Mouse (Mus musculus) retina, postnatal 7 days (tissue): ENCODE measurements around the gene Kcng4.
A peak's percentile ranks its signal among the peaks of the same experiment; 100 is the strongest.

Experiments used
- DNase-seq: peaks from one replicate; pipeline ENCODE4 v3.0.0-alpha.2; 2012; ENCODE audit warnings: low read depth, low spot score

Gene Kcng4

DNA sequence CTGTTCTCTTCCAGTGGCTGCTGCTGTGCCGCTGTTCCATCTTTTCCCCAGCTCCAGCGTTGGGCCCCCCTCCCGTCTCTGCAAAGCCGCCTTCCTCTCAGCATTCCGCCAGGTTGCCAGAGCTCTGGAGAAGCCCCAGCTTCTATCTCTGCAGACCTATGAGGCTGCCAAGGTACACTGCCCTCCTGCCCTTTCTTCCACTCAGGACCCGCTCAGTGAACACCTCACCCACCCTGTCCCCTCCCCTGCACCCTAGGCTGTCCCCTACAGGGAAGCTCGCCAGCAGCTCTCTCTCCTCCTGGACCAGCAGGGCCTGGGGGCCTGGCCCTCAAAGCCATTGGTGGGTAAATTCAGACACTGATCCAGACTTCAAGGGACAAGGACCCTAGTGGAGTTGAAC, 19.1 kb downstream of the Kcng4 start:
- DNase-seq, result no peak

DNA sequence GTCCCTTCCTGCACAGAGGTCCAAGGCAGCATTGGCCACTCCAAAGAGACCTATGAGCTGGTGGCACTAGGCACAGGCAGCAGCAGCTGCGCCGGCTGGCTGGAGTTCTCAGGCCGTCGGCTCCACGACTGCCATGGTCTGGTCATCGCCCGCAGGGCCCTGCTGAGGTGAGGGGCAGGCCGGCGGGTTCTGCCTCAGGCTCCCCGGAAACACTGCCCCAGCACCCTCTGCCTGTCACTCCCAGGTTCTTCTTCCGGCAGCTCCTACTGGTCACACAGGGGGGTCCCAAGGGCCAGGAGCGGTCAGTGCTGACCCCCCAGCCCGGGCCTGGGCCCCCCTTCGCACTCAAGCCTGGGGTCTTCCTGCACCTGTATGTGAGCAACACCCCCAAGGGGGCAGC, 20.4 kb downstream of the Kcng4 start:
- no peak for DNase-seq

DNA sequence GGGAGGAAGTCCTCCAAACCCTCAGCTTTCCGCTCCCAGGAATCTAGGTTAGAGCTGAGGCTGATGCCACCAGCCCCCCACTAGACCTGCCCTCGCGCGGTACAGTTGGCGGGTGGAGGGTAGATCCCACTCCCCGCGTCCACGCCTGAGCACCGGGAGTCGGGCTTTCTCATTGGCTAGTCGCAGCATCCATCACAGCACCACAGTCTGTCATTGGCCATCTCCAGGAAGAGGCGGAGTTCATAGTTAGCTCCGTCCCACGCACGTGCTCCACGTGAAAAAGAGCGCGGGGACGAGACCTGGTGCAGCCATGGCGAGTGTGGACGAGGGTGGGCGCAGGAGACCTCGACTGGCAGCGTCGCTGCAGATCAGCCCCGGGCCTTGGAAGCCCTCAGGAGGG, 23.0 kb downstream of the Kcng4 start, which contains the start of gene Adad2:
TSS of gene Adad2 (plus strand) at position 277 of the 400 bp plus-strand sequence.
- DNase-seq, result no peak

DNA sequence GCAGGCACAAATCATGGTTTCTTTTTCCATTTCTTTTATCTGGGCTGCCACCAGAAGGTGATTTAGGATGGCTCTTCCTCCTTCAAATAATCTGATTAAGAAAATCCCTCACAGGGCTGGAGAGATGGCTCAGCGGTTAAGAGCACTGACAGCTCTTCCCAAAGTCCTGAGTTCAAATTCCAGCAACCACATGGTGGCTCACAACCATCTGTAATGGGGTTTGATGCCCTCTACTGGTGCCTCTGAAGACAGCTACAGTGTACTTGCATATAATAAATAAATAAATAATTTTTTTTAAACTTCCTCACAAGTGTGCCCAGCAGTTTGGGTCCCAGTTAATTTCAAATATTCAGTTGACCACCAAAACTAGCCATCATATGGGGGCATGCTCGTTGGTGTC, 29.3 kb downstream of the Kcng4 start:
- DNase-seq, result no peak

DNA sequence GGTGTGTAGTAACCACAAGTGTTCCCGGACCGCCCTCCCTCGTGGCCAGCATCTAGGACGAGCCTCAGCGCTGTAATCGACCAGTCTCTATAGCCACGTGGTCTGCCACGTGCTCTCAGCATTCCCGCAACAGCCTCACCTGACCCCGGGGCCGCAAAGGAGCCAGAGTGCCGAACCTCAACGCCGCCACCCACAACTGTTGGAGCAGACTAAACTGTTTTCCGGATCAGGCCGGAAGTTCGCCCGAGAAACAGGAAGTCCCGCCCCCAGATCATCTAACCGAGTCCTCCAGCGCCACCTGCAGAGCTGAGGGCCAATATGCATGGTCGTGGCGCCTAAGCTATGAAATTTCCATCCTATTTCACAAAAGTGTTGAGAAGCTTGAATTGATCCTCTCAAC, 30.5 kb downstream of the Kcng4 start, which contains the start of gene Taf1c:
TSS of gene Taf1c (minus strand) at position 227 of the 400 bp plus-strand sequence.
- peak; percentile 91 for DNase-seq

DNA sequence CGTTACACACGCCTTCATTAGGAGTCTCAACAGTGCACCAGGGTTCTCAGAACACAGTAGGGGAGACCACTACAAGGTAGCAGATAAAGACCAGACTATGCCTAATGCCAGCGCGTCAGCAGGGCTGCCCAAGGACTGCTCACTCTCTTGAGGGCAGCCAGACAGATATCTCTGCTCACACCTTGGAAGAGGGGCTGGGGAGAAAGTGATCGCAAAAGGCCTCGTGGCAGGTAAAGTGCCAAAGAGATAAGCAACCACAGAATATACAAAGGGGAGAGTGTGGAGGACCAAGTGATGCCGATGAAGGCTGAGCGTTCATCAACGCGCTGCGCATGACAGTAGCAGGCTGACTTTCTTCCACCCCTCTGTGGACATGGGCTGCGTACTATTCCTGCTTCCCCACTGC, 31.1 kb downstream of the Kcng4 start:
- DNase-seq, result no peak

DNA sequence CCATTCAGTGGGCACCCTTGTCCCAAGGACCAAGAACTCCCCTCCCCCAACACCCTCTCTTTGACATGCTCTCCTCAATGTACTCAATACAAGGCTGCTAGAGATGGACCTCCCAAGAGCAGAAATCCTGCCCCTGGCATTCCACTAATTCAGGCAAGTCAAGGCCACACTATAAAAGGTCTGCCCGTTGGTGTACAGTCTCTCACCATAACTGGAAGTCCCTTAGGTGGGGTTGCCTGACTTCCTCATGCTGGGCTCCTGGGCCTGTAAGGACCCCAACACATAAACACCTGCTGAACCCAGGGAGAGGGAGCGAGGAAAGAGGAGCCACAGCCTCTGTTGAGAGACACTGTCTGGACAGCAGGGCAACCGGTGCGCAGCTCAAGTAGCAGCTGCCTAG, 31.7 kb downstream of the Kcng4 start:
- no peak for DNase-seq

DNA sequence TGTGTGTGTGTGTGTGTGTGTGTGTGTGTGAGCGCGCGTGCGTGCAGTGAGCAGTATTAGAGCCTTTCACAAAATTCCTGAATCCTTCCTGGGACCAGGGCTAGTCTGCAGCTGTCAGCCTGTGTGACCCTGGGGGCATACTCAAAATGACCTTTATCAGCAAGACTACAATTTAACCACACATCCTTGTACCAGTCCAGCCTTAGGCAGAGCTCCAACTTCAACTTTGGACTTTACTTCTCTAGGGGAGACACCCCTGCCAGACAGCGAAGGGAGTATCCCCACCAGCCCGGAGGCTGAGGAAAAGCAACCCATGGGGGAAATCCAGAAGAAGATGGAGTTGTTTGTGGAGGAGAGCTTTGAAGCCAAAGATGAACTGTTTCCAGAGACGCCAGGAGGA, 44.0 kb downstream of the Kcng4 start:
- DNase-seq, result no peak

DNA sequence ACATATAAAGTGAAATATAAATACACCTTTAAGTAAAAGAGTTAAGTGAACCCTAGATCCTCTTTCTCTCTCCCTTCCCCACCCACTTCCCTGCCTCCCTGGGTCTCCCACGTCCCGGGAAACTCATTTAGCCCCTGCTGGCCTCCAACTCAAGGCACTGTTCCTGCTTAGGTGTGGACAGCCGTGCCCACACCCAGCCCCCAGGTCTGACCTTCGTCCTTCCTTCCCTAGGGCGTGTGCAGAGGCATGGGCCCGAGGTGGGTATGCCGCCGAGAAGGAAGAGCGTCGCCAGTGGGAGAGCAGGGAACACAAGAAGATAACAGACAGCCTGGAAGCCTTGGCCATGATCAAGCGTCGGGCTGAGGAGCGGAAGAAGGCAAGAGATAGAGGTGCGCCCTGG, 45.1 kb downstream of the Kcng4 start:
- DNase-seq, result no peak

DNA sequence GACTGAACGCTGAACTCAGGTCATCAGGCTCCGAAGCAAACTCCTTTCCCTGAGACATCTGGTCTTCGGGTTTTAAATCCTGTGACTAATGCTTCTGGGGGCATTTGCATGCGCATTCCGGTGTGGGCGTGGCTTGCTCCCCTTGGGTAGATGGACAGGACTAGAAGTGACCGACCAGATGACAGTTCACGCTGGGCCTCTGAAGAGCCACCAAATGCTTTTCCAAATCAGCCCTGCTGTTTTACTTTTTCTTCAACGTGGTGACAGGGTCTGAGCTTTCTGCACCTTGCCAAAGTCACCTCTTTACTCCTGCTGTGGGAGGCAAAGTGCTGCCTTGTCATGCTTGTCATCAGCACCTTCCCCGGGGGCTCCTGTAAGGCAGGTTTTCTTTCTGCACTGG, 46.6 kb downstream of the Kcng4 start:
- no peak for DNase-seq

DNA sequence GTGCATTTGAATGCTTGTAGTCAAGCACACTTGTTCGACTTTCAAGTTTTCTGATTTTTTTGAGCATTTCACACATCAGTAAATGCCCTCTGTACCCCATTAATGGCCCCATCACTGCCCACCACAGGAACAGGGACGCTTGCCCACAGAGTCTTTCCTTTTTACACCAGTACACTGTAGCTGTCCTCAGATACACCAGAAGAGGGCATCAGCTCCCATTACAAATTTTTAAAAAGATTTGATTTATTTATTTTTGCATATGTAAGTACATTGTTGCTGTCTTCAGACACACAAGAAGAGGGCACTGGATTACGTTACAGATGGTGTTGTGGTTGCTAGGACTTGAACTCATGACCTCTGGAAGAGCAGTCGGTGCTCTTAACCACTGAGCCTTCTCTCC, 47.2 kb downstream of the Kcng4 start:
- no peak for DNase-seq

DNA sequence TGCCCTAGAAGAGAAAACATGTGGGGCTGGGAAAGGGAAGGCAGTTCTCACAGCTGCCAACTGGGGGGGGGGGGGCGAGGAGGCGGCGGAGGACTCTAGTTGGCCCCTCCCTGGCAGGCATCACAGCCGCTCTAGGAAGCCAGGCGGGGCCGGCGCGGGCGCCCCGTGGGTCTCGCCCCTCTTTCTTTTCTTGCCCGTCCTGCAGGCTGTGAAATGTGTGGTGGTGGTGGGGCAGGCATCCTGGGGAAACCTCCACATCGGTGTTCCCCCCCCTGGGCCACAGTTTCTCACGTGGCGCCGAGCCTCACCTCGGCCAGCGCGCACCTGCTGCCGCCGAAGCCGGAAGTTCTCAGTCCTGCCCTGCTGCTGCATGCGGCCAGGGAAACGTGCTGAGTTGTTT, 49.6 kb downstream of the Kcng4 start:
- DNase-seq, result no peak

DNA sequence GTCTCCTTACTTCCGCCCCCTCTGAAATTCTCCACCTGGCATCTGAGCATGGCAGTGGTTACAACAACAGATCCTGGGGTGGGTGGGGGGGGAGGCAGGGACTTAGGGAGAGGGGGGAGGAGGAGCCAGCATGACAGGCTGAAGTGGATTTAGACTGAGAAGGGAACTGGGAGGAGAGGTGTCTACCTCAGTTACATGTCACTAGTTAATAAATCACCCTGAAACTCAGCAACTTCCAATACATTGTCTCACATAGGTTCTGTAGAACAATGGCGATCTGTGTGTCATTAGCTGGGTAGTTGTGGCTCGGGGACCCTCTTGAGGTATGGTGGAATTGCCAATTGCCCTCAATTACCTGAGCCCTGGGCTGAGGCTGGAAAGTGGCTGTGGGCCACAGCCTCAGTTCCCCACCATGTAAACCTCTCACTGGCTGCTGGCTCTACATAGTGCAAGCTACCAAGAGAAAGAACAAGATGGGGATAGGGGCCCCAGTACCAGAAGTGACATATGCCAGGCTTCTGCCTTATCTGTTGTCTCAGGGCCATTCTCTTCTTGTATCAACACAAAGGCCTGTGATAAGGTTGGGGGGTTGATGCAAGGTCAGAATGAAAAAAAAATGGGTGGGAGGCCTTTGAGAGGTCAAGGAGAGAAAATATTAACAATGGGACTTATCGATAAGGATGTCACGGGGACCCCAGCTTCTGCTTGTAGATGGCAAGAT, 54.9 kb downstream of the Kcng4 start:
- DNase-seq, result no peak

DNA sequence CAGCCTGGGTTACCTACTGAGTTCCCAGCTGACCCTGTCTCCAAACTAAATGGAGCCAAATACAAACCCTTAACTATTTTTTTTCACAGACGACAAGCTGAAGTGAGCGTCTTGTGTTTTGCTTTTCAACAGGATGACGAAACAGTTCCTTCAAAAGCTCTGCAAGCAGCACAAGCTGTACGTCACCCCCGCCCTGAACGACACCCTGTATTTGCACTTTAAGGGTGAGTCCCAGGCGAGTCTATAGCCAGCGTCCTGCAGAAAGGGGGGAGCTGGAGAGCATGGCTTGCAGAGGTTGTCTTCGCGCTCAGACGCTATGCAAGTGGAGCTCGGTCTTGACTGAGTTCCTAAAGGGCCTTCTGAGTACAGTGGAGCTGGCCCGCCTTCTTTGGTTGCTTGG, 56.4 kb downstream of the Kcng4 start:
- DNase-seq, result no peak

DNA sequence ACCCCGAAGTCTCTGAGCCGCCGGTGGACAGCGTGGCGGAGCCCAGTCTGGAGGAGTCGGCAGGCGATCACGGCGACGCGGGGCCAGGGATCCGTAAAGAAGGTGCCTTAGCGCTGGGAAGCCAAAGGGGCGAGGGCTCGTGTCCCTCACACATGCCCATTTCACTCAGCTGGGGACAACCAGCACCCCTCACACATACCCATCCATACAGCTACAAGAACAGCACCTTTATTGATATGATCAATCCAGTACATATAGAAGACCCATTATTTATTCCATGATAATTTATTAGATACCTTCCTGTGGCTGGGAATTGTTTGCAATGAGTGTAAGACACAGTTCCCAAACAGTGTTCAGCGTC, 60.1 kb downstream of the Kcng4 start:
- DNase-seq, result no peak

DNA sequence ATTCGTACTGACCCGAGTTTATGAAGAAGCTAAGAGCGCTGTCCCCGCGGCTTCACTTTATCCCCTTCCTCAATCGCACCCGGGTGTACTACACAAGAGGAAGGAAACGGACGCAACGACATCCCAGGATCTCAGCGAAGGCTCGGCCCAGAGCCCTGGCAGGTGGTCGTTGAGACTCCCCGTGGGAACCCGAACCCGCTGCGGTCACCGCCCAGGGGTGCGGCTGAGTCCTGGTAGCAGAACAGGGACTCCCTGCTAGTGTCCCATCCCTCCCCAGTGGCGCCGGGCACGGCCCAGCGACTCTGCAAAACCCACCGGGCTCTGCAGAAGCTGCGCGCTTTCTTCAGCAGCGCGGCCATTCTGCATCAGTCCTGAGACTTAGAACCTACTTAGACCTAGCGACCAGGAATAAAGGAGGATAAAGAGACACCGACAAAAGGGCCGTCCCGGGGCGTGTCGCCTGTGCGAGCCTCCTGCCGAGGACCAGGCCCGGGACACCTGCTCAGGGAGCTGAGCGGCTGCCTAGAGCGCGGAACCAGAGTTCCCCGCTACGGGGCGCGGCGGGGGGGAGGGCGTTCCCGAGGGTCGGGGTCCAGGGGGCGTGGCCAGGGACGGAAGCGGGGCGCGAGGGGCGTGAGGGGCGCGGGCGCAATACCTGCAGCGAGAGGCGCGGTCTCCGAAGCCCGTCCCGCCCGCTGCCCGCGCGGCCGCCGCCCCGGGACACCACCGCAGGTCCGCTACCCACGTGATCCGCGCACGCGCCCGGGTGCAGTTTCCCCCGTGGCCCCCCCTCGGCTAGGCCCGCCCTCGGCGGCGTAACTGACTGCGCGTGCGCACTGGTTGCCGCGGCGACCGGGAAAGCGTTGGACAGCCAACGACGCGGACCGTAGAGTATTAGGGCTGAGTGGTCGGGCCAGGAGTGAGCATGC, 60.8 kb downstream of the Kcng4 start, which contains the start of the genes Hsdl1 and Dnaaf1:
TSS of gene Hsdl1 (minus strand) at position 747 of the 929 bp plus-strand sequence.
TSS of gene Dnaaf1 (plus strand) at position 799 of the 929 bp plus-strand sequence.
- DNase-seq, result peak; percentile 91
